Mouse (Mus musculus) heart, embryonic 16.5 days (tissue): Measurements from ENCODE around the gene Lpgat1. TPM values are rescaled to one million over a fixed set of nuclear protein-coding genes. Genes with fewer than 3 reads are reported as not detected.
A peak's percentile ranks its signal among the peaks of the same experiment; 100 is the strongest.

Source experiments
- ATAC-seq: fragments of 200-750 bp; cut with Nextera tagmentation; replicated peaks from 2 replicates; pipeline ENCODE4 v1.8.0; 2017; ENCODE audit warnings: moderate number of reproducible peaks; ENCODE audit not compliant: insufficient read depth, low FRiP score; ENCODE audit errors: extremely low read depth
- H3K27ac ChIP-seq: fragments of 300-500 bp; sonication (generic); 2 replicates; pipeline ENCODE4 v1.5.1; 2014; ENCODE audit warnings: mild to moderate bottlenecking, low read length, control low read depth, moderate library complexity
- H3K27me3 ChIP-seq: fragments of 300-500 bp; sonication (generic); 2 replicates; pipeline ENCODE4 v1.6.1; 2014; ENCODE audit warnings: low read length, mixed read lengths; ENCODE audit not compliant: control insufficient read depth, insufficient read depth
- H3K36me3 ChIP-seq: fragments of 300-500 bp; sonication (generic); 2 replicates; pipeline ENCODE4 v1.6.1; 2014; ENCODE audit not compliant: control insufficient read depth, insufficient read depth
- H3K4me1 ChIP-seq: fragments of 300-500 bp; sonication (generic); 2 replicates; pipeline ENCODE4 v1.6.1; 2014; ENCODE audit warnings: low read length, mixed read lengths; ENCODE audit not compliant: control insufficient read depth, insufficient read depth
- H3K4me2 ChIP-seq: fragments of 300-500 bp; sonication (generic); 2 replicates; pipeline ENCODE4 v1.6.1; 2014; ENCODE audit warnings: low read depth, mild to moderate bottlenecking, control low read depth, low read length
- H3K4me3 ChIP-seq: fragments of 300-500 bp; sonication (generic); 2 replicates; pipeline ENCODE4 v1.5.1; 2014; ENCODE audit warnings: mild to moderate bottlenecking, control low read depth, low read length
- H3K9ac ChIP-seq: fragments of 300-500 bp; sonication (generic); 2 replicates; pipeline ENCODE4 v1.6.1; 2014; ENCODE audit warnings: low read length, control low read depth
- H3K9me3 ChIP-seq: fragments of 300-500 bp; sonication (generic); replicated peaks from 2 replicates; pipeline ENCODE4 v1.6.1; 2016; ENCODE audit warnings: low read length; ENCODE audit not compliant: control insufficient read depth
- WGBS: fragments of 180-500 bp; shearing (Covaris S2); extraction: QIAGEN DNeasy Blood & Tissue Kit; methylation state at CpG from one replicate; pipeline ENCODE4 v1.1.7; 2014; 5-methylcytosine and 5-hydroxymethylcytosine counted together
- polyA plus RNA-seq: library from polyadenylated mRNA; unstranded; fragments of >200 nt; fragmentation: Nextera tagmentation; extraction: Ambion mirVana; gene quantifications from 2 replicates; pipeline ENCODE4 v1.2.1, GENCODE M21; 2015

Gene Lpgat1
- 13.7 and 16.9 TPM in 2 replicates for polyA plus RNA-seq

DNA sequence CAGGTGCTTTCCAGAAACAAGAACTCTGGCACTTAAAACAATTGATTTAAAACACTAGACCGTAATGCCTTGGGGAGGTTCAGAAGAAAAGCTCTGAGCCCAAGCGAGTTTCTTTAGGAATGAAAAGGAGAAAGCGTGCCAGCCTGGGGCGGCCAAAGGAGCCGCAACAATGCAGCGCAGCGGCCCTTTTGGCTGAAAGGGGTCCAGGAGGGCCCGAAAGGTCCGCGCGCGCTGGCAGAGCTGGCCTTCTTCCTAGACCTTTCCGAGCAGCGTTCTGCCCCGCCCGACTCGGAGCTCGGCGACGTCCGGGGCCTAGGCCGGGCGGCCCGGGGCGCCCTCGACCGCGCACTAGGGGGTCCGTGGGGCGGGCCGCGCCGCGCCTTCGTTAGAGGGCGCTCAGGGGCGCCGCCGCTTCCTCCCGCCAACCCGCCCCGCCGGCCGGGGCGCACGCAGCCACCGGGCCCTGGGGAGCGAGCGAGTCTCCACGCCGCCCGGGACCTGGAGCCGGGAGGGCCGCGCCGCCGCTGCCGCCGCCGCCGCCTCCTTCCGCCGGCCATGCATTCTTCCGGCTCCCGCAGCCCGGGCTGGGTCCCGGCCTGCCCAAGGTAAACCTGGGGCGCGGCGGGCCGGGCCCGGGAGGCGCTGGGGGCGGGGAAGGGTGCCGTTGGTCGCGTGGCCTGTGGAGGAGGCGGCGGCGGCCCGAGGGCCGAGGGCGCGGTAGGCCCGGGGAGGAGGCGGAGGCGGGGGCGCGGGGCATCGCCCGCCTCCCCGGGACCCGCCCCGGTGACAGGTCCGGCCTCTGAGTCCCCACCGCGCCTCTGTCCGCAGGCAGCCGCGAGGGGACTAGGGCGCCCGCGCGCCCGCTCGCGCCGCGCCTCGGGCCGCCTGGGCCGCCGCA, at the start of gene Lpgat1:
TSS of gene Lpgat1 (plus strand) at position 234 of the 898 bp plus-strand sequence.
- WGBS = under 1% methylated on average over 88 of the region's 113 CpGs
- peak within 1 kb of the TSS; percentile 85 for H3K4me2 ChIP-seq
- no peaks in the 10 kb centered on the region for H3K27me3 ChIP-seq
- peaks cover 20% of the 10 kb centered on the region for H3K4me1 ChIP-seq
- 0 out of 2 replicates have a peak, but pooled peaks cover 4% of the 10 kb centered on the region for H3K36me3 ChIP-seq
- ATAC-seq = peak; percentile 90
- H3K9ac ChIP-seq = peak within 1 kb of the TSS; percentile 97
- H3K9me3 ChIP-seq = no peaks in the 10 kb centered on the region
- peak within 1 kb of the TSS; percentile 96 for H3K27ac ChIP-seq
- peak within 1 kb of the TSS; percentile 95 for H3K4me3 ChIP-seq

DNA sequence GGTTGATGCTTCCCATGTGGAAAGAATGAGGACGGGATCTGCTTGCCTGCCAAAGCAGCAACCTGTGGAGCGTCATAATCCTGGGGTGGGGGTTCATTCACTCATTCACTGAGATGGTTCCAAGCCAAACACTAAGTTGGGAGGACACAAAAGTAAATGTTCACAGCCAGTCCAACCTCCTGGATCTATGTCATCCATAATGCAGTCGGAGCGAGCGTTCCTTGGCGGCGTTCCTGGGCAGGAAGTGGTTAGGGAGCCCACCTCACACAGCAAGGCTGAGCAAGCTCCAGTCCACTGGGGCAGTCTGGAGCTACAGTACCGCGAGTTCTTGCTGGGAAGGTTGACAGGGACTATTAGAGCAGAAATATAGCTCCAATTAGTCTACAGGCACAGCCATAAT, 49.6 kb upstream of the Lpgat1 start:
- no peak for ATAC-seq
- no peak overlapping the region for H3K4me3 ChIP-seq
- WGBS = 67% methylated on average over 9 of the region's 9 CpGs

DNA sequence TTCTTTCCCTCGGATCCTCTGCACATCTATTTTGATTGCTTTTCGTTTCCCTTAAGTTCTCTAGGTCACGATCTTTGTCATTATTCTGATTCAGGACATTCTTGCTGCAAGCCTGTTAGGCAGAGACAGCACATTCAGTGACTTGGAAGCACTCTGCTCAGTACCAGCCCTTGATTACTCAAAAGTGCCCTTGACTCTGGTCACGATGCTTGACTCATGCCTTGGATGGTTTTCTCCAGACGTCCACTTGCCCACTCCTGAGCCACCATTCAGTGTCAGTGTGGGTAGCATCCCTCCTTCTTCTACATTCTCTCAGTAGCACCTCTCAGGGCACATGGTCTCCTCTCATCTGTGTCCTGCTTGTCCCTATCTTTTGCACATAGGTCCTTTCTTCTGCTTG, 43.6 kb upstream of the Lpgat1 start:
- no peaks in the 10 kb centered on the region for H3K27me3 ChIP-seq
- no peak overlapping the region for H3K27ac ChIP-seq
- no peak overlapping the region for H3K4me3 ChIP-seq
- WGBS = 67% methylated on average over 5 of the region's 5 CpGs
- no peak overlapping the region for H3K4me2 ChIP-seq
- H3K4me1 ChIP-seq = no peaks in the 10 kb centered on the region
- no peaks in the 10 kb centered on the region for H3K9me3 ChIP-seq
- H3K9ac ChIP-seq = no peak overlapping the region
- no peak for ATAC-seq
- H3K36me3 ChIP-seq = no peaks in the 10 kb centered on the region

More for the DNA sequence above, 49.6 kb upstream of the Lpgat1 start:
- no peak overlapping the region for H3K9ac ChIP-seq
- H3K4me2 ChIP-seq = no peak overlapping the region
- H3K36me3 ChIP-seq = no peaks in the 10 kb centered on the region
- no peak overlapping the region for H3K27ac ChIP-seq
- H3K9me3 ChIP-seq = no peaks in the 10 kb centered on the region
- no peaks in the 10 kb centered on the region for H3K27me3 ChIP-seq
- H3K4me1 ChIP-seq = no peaks in the 10 kb centered on the region

DNA sequence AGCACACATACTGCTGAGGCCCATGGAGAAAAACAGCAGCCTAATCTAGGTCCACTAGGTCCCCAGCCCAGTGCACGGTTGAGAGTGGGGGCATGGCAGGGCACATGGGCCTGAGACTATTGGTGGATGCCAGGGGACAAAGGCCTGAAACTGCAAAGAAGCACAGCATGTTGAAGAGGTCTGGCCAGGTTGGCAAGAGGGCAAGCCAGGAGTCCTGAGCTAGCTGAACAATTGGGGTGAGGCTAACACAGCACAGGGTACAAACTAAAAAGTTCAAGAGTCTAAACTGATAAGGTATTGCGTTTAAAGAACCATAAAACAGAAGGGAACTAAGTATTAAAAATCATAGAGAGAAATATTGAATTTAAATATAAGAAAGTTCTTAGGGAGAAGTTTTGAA, 36.0 kb upstream of the Lpgat1 start:
- ATAC-seq = no peak
- H3K9ac ChIP-seq = no peak overlapping the region
- H3K9me3 ChIP-seq = peaks cover 12% of the 10 kb centered on the region; the same call in 1 of the 2 replicates
- H3K27me3 ChIP-seq = no peaks in the 10 kb centered on the region
- WGBS = 64% methylated on average over 2 of the region's 2 CpGs
- no peaks in the 10 kb centered on the region for H3K36me3 ChIP-seq
- no peak overlapping the region for H3K4me3 ChIP-seq
- H3K4me2 ChIP-seq = no peak overlapping the region
- no peak overlapping the region for H3K27ac ChIP-seq
- no peaks in the 10 kb centered on the region for H3K4me1 ChIP-seq

DNA sequence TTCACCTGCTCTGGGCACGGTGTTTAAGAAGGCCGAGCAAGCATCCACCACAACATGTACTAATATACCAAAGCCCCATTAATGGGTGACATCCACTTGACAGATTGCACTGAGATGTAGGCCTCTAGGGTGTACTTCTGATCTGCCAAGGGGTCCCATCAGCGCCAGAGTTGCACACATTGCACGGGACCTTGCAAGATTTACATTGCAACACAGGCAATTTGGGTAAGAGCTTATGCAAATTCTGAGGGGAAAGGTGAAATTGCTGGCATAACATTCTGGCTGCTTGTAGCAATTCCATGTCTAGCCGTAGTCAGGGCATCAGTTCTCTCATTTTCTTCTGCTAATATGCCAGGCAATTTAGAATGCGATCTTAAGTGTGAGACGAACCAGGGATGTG, 30.1 kb upstream of the Lpgat1 start:
- H3K4me3 ChIP-seq = no peak overlapping the region
- no peaks in the 10 kb centered on the region for H3K4me1 ChIP-seq
- H3K27me3 ChIP-seq = no peaks in the 10 kb centered on the region
- peaks cover 15% of the 10 kb centered on the region; the same call in 1 of the 2 replicates for H3K9me3 ChIP-seq
- H3K4me2 ChIP-seq = no peak overlapping the region
- no peaks in the 10 kb centered on the region for H3K36me3 ChIP-seq
- no peak for ATAC-seq
- H3K9ac ChIP-seq = no peak overlapping the region
- WGBS = 90% methylated on average over 7 of the region's 7 CpGs
- no peak overlapping the region for H3K27ac ChIP-seq

DNA sequence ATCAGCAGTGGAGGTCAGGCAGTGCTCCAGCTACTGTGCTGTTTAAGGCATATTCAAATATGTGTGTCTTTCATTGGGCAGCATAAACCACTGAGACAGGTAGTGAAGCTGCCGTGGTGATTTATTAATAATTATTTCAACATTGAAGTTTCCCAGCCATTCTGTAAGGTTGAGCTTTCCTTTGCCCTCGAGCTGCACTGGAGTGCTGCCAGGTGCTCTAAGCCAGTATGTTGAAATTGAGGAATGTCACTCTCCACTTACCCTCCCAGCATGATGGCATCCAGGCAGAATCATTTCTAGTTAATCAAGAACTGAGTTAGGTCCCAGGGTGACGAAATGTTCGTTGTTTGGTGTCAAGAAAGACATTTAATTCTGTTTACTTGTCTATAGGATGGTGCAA, 24.4 kb upstream of the Lpgat1 start:
- Histone ChIP-seq H3K4me2 (peak overlapping the region; percentile 20; the same call in 1 of the 2 replicates), H3K27me3 (no peaks in the 10 kb centered on the region)
- WGBS = 33% methylated on average over 4 of the region's 4 CpGs

DNA sequence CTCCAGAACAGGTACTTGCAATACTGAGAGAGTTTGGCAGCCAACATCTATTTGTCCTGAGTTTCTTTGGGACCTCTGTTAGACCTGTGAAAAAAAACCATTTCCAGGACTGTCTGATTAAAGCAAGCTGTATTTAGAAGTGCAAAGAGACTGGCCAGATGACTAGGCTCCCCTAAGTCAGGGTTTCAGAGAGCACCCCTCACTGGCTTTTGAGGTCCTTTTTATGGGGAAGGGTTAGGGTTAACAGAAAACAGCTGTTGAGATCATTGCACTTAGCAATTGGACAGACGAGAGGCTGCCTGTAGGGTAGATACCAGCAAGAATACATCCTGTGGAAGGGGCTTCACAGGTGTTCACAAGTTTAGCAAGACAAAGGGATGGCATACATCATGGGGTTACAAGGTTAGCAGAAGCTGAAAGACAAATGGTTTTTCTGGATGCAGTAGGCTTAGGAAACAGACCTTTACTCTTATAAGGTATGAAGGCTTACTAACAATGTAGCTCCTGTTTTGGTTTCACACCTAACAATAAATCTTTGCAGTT, 19.3 kb upstream of the Lpgat1 start:
- no peaks in the 10 kb centered on the region for H3K27me3 ChIP-seq
- H3K36me3 ChIP-seq = no peaks in the 10 kb centered on the region
- ATAC-seq = no peak
- H3K9ac ChIP-seq = no peak overlapping the region
- H3K4me1 ChIP-seq = peaks cover 6% of the 10 kb centered on the region
- no peaks in the 10 kb centered on the region for H3K9me3 ChIP-seq
- no peak overlapping the region for H3K27ac ChIP-seq
- no peak overlapping the region for H3K4me2 ChIP-seq
- 22% methylated on average over 1 of the region's 1 CpGs for WGBS
- H3K4me3 ChIP-seq = no peak overlapping the region

More for the DNA sequence above, 24.4 kb upstream of the Lpgat1 start:
- ATAC-seq = no peak
- Histone ChIP-seq H3K4me1 (peaks cover 13% of the 10 kb centered on the region), H3K9me3 (peaks cover 3% of the 10 kb centered on the region; the same call in 1 of the 2 replicates), H3K4me3 (no peak overlapping the region), H3K9ac (no peak overlapping the region), H3K27ac (no peak overlapping the region), H3K36me3 (no peaks in the 10 kb centered on the region)

DNA sequence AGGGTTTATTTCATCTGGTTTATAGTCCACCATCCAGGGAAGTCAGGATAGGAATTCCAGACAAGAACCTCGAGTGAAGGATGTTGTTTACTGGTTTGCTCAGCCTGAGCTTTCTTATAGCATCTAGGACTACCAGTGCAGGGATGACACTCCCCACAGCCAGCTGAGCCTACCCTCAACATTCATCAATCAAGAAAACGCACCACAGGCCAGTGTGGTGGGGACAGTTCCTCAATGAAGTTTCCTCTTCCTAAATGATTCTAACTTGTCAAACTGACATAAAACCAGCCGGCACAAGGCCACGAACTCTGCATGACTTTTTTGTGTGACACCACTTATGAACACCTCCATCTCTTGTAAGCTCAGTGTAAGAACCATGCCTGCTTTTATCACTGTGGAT, 13.1 kb upstream of the Lpgat1 start:
- Histone ChIP-seq H3K9me3 (no peaks in the 10 kb centered on the region), H3K4me2 (no peak overlapping the region), H3K9ac (no peak overlapping the region), H3K27me3 (no peaks in the 10 kb centered on the region), H3K4me1 (no peaks in the 10 kb centered on the region), H3K4me3 (no peak overlapping the region), H3K36me3 (no peaks in the 10 kb centered on the region), H3K27ac (no peak overlapping the region)
- 43% methylated on average over 4 of the region's 4 CpGs for WGBS
- ATAC-seq = no peak

DNA sequence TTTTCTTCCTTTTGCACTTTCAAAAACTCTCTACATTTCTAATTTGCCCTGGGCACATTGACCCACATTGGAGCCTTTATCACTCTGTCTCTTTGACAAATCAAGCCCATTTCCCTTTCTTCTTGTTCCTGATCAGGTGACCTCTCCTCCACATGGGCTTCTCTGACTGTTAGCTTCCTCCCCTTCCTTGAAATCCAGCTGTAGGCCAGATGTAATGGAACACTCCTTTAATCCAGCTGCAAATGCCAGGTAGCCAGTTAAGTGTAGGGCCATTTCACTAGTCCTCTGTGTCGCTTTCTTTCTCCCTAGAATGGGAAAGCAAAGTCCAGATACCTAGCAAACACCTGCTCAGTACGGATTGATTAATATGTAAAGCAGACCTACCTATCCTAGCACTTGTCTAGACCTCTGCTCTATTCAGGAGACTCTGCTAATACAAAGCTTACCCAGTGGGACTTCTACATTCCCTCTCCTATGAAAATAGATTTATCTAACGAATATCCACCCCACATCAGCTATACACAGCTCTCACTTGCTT, 11.0 kb upstream of the Lpgat1 start:
- WGBS = 71% methylated on average over 3 of the region's 3 CpGs
- Histone ChIP-seq H3K9me3 (no peaks in the 10 kb centered on the region), H3K4me1 (no peaks in the 10 kb centered on the region), H3K9ac (no peak overlapping the region), H3K4me3 (no peak overlapping the region), H3K27ac (no peak overlapping the region), H3K27me3 (no peaks in the 10 kb centered on the region), H3K4me2 (no peak overlapping the region), H3K36me3 (no peaks in the 10 kb centered on the region)
- ATAC-seq = no peak
